Mouse (Mus musculus): ENCODE results near the gene Cct8l1. TPM values are rescaled to one million over a fixed set of nuclear protein-coding genes. Genes with fewer than 3 reads are reported as not detected.

The Cct8l1 gene
- polyA plus RNA-seq, 1 experiment from 2014 or later: not detected

- TF ChIP-seq CTCF (IDR thresholded peaks at IDR 0.05; ENCODE audit: low read depth): 0 out of 2 replicates have a peak, but pooled peaks have one; percentile 9
- Histone ChIP-seq H3K9ac (peak overlapping the region; percentile 72), H3K27me3 (ENCODE audit: insufficient read depth, low read length) (no peaks in the 10 kb centered on the region), H3K36me3 (ENCODE audit: insufficient read depth) (no peaks in the 10 kb centered on the region), H3K4me1 (ENCODE audit: insufficient read depth) (no peaks in the 10 kb centered on the region), H3K9me3 (ENCODE audit: low read depth, low read length) (no peaks in the 10 kb centered on the region), H3K27ac (ENCODE audit: low read depth) (peak overlapping the region; percentile 95), H3K4me3 (ENCODE audit: low read depth, low read length) (peak overlapping the region; percentile 72), H3K4me2 (peak overlapping the region; percentile 78)
- ATAC-seq (ENCODE audit: insufficient read depth): peak; percentile 99
- peak; percentile 100 for DNase-seq
- WGBS: under 1% methylated on average over 81 of the region's 87 CpGs
These were observed 13.9 kb downstream of the Cct8l1 start for GRCm38 (mm10) chr5:25529529-25530421.

DNA sequence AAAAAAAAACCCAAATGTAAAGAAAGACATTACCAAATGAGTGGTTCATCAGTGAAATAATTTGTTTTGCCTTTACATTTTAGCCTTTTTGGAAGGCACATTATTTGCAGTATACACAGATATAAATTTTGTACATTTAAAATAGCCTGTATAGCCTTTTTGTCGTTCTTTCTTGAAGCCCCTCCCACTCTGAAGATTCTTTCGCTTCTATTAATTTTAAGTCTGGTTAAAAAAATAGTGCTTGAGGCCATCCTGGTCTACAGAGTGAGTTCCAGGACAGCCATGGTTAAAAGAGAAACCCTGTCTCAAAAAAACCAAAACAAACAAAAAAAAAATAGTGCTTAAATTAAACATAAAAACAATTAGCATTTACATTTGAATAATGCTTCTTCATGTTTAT lies 14.8 kb downstream of the Cct8l1 start:
- peak overlapping the region; percentile 72; the same call in 1 of the 2 replicates for H3K9ac ChIP-seq

GRCm38 (mm10) chr5:25532256-25533147 lies 16.6 kb downstream of the Cct8l1 start:
- Histone ChIP-seq H3K27me3 (ENCODE audit: insufficient read depth, low read length) (no peaks in the 10 kb centered on the region), H3K9me3 (ENCODE audit: low read depth, low read length) (no peaks in the 10 kb centered on the region), H3K4me3 (ENCODE audit: low read depth, low read length) (no peak overlapping the region), H3K36me3 (ENCODE audit: insufficient read depth) (no peaks in the 10 kb centered on the region), H3K9ac (no peak overlapping the region), H3K4me2 (no peak overlapping the region), H3K27ac (ENCODE audit: low read depth) (no peak overlapping the region), H3K4me1 (ENCODE audit: insufficient read depth) (no peaks in the 10 kb centered on the region)
- 42% methylated on average over 16 of the region's 18 CpGs for WGBS
- no peak for TF ChIP-seq CTCF (IDR thresholded peaks at IDR 0.05; ENCODE audit: low read depth)
- DNase-seq (no peak), ATAC-seq (ENCODE audit: insufficient read depth) (no peak)

More for the DNA sequence above, 14.8 kb downstream of the Cct8l1 start:
- no peaks in the 10 kb centered on the region for H3K36me3 ChIP-seq (ENCODE audit: insufficient read depth)
- DNase-seq (no peak), ATAC-seq (ENCODE audit: insufficient read depth) (no peak)
- peak overlapping the region; percentile 78 for H3K4me2 ChIP-seq
- H3K27ac ChIP-seq (ENCODE audit: low read depth): no peak overlapping the region
- no peaks in the 10 kb centered on the region for H3K27me3 ChIP-seq (ENCODE audit: insufficient read depth, low read length)
- WGBS: 18% methylated on average over 2 of the region's 2 CpGs
- H3K4me3 ChIP-seq (ENCODE audit: low read depth, low read length): peak overlapping the region; percentile 72
- TF ChIP-seq CTCF (IDR thresholded peaks at IDR 0.05; ENCODE audit: low read depth): no peak
- H3K9me3 ChIP-seq (ENCODE audit: low read depth, low read length): no peaks in the 10 kb centered on the region
- no peaks in the 10 kb centered on the region for H3K4me1 ChIP-seq (ENCODE audit: insufficient read depth)

DNA sequence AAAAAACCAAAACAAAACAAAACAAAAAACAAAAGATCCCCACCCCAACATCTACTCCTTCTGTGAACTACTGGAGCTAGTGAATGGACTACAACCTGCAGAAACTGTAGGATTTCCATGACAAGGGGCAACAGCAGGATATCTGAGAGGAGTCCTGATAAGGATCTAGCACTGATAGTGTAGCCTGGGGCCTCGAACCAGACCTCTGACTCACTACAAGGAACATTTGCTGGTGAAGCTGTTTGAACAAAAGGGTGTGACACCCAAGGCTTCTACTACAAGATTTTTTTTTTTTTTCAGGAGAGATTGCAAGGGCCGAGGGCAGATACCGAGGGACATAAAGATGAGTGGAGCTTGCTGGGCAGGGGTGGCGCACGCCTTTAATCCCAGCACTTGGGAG lies 17.4 kb downstream of the Cct8l1 start:
- 69% methylated on average over 5 of the region's 5 CpGs for WGBS

DNA sequence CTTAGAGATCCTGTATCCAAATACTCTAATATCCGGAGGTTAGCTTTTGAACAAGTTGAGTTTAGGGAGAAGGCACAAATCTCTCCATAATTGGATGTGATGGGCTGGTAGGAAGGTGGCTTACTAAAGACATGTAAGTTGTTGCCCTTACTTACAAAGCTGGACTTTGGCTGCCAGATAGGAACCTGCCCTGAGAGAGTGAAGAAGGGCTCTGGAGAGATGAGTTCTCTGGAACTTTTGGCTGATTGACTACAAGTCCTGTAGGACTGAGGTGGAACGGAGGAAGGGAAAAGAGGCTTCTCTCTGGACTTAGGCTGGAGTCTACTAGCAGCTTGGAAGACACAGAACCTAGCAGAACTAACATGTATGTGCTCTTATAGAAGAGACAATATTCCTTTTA lies 19.7 kb downstream of the Cct8l1 start:
- no peaks in the 10 kb centered on the region for H3K36me3 ChIP-seq (ENCODE audit: insufficient read depth)
- no peak for DNase-seq
- no peak overlapping the region for H3K9ac ChIP-seq
- 92% methylated on average over 2 of the region's 2 CpGs for WGBS
- H3K4me3 ChIP-seq (ENCODE audit: low read depth, low read length): no peak overlapping the region
- no peak for ATAC-seq (ENCODE audit: insufficient read depth)
- no peaks in the 10 kb centered on the region for H3K9me3 ChIP-seq (ENCODE audit: low read depth, low read length)
- H3K27me3 ChIP-seq (ENCODE audit: insufficient read depth, low read length): no peaks in the 10 kb centered on the region
- TF ChIP-seq CTCF (IDR thresholded peaks at IDR 0.05; ENCODE audit: low read depth): no peak
- no peaks in the 10 kb centered on the region for H3K4me1 ChIP-seq (ENCODE audit: insufficient read depth)
- no peak overlapping the region for H3K27ac ChIP-seq (ENCODE audit: low read depth)
- no peak overlapping the region for H3K4me2 ChIP-seq

More for the DNA sequence above, 17.4 kb downstream of the Cct8l1 start:
- Histone ChIP-seq H3K27ac (ENCODE audit: low read depth) (no peak overlapping the region), H3K9me3 (ENCODE audit: low read depth, low read length) (no peaks in the 10 kb centered on the region), H3K27me3 (ENCODE audit: insufficient read depth, low read length) (no peaks in the 10 kb centered on the region), H3K4me1 (ENCODE audit: insufficient read depth) (no peaks in the 10 kb centered on the region), H3K36me3 (ENCODE audit: insufficient read depth) (no peaks in the 10 kb centered on the region), H3K9ac (no peak overlapping the region), H3K4me3 (ENCODE audit: low read depth, low read length) (no peak overlapping the region), H3K4me2 (no peak overlapping the region)
- TF ChIP-seq CTCF (IDR thresholded peaks at IDR 0.05; ENCODE audit: low read depth): no peak
- ATAC-seq (ENCODE audit: insufficient read depth) (no peak), DNase-seq (no peak)

- DNase-seq: no peak
- no peak overlapping the region for H3K9ac ChIP-seq
- no peaks in the 10 kb centered on the region for H3K4me1 ChIP-seq (ENCODE audit: insufficient read depth)
- no peaks in the 10 kb centered on the region for H3K9me3 ChIP-seq (ENCODE audit: low read depth, low read length)
- no peaks in the 10 kb centered on the region for H3K36me3 ChIP-seq (ENCODE audit: insufficient read depth)
- no peak for ATAC-seq (ENCODE audit: insufficient read depth)
- H3K27ac ChIP-seq (ENCODE audit: low read depth): no peak overlapping the region
- no peaks in the 10 kb centered on the region for H3K27me3 ChIP-seq (ENCODE audit: insufficient read depth, low read length)
- no peak for TF ChIP-seq CTCF (IDR thresholded peaks at IDR 0.05; ENCODE audit: low read depth)
- H3K4me2 ChIP-seq: no peak overlapping the region
- no peak overlapping the region for H3K4me3 ChIP-seq (ENCODE audit: low read depth, low read length)
- WGBS: 47% methylated on average over 2 of the region's 2 CpGs
These were observed 20.6 kb downstream of the Cct8l1 start for GRCm38 (mm10) chr5:25536451-25536850.
